Mouse (Mus musculus): ENCODE results near the gene Plekha7. TPM values are rescaled to one million over a fixed set of nuclear protein-coding genes. Genes with fewer than 3 reads are reported as not detected.

The Plekha7 gene
- polyA plus RNA-seq, 1 experiment from 2014 or later = 9.5 TPM

DNA sequence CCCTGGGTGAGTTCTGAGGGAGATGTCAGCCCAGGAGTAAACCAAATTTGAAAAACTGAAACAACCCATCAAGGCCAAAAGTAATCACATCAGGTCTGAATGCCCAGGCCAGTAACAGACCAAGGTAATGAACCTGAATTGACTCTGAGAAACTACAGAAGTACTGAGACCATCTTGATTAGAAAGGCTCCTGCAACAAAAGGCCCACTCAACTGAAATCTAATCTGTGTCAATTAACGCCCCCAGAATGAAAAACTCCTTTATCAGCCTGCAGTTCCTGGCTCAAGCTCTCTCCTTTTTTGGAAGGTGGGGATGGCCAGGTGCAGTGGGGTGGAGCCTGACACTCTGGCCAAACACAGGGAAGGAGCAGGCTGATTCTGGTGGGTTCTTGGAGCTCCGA, 45.7 kb downstream of the Plekha7 start:
- Histone ChIP-seq H3K36me3 (ENCODE audit: insufficient read depth) (no peaks in the 10 kb centered on the region), H3K4me2 (no peak overlapping the region), H3K4me1 (ENCODE audit: insufficient read depth) (no peaks in the 10 kb centered on the region), H3K9me3 (ENCODE audit: low read depth, low read length) (no peaks in the 10 kb centered on the region), H3K9ac (no peak overlapping the region), H3K4me3 (ENCODE audit: low read depth, low read length) (no peak overlapping the region), H3K27me3 (ENCODE audit: insufficient read depth, low read length) (no peaks in the 10 kb centered on the region), H3K27ac (ENCODE audit: low read depth) (peak overlapping the region; percentile 42)
- 44% methylated on average over 2 of the region's 2 CpGs for WGBS
- no peak for TF ChIP-seq CTCF (IDR thresholded peaks at IDR 0.05; ENCODE audit: low read depth)
- DNase-seq = no peak
- ATAC-seq (ENCODE audit: insufficient read depth) = no peak

DNA sequence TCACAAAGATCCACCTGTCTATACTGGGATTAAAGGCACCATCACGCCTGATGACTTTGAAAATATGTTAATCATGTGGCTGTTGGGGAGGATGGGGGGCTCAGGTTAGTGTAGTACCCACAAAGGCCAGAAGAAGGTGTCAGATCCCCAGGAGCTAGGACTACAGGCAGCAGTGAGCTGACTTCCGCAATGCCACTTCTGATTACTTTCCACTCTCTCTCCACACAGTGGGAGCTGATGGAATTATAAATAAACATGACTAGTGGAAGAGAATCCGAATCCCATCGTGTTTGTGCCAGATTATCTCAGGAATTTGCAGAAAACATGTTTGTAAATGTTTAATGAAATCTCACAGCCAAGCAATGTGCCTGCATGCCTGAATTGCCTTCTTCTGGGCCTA, 46.1 kb downstream of the Plekha7 start:
- H3K36me3 ChIP-seq (ENCODE audit: insufficient read depth) = no peaks in the 10 kb centered on the region
- peak; percentile 53 for DNase-seq
- no peaks in the 10 kb centered on the region for H3K4me1 ChIP-seq (ENCODE audit: insufficient read depth)
- 27% methylated on average over 4 of the region's 4 CpGs for WGBS
- no peak overlapping the region for H3K4me3 ChIP-seq (ENCODE audit: low read depth, low read length)
- H3K27me3 ChIP-seq (ENCODE audit: insufficient read depth, low read length) = no peaks in the 10 kb centered on the region
- peak; percentile 61 for TF ChIP-seq CTCF (IDR thresholded peaks at IDR 0.05; ENCODE audit: low read depth)
- no peak overlapping the region for H3K9ac ChIP-seq
- peak overlapping the region; percentile 42 for H3K27ac ChIP-seq (ENCODE audit: low read depth)
- peak; percentile 55 for ATAC-seq (ENCODE audit: insufficient read depth)
- no peak overlapping the region for H3K4me2 ChIP-seq
- H3K9me3 ChIP-seq (ENCODE audit: low read depth, low read length) = no peaks in the 10 kb centered on the region

DNA sequence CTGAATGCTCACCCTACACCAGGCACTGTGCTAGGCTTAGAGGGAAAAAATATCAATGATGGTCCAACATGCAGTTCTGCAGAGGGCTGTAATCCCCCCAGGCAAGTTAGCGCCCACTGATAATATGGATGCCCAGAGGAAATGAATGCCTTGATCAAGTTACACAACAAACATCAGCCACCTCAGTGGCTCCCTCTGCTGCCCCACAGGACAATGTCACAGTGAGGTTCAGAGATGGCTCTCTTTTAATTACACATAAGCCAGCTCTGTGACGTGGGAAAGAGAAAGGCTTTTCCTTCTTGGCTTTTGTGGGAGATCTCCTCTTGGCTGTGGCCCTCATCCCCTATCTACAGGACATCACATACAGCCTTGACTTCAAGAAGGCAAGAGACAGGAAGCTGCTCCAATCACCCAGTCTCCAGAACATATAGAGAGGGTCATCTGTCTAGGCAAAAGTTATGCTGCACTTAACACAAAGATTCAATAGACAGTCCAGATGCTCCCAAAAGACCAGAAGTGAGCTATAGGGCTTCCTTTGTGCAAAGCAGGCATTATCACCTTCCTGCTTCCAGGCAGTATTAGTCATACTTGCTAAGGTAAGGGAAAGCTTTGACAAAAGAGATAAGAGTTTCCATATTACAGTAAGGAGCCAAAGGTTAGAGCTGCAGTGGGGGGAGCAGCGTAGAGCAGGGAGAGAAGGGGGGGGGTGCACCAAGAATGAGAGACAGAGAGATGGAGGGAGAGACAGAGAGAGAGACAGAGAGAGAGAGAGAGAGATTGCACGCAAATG, 47.2 kb downstream of the Plekha7 start:
- Histone ChIP-seq H3K9ac (no peak overlapping the region), H3K27ac (ENCODE audit: low read depth) (no peak overlapping the region), H3K4me2 (no peak overlapping the region), H3K27me3 (ENCODE audit: insufficient read depth, low read length) (no peaks in the 10 kb centered on the region), H3K4me3 (ENCODE audit: low read depth, low read length) (no peak overlapping the region), H3K9me3 (ENCODE audit: low read depth, low read length) (no peaks in the 10 kb centered on the region), H3K36me3 (ENCODE audit: insufficient read depth) (no peaks in the 10 kb centered on the region), H3K4me1 (ENCODE audit: insufficient read depth) (no peaks in the 10 kb centered on the region)
- DNase-seq (peak; percentile 26), ATAC-seq (ENCODE audit: insufficient read depth) (no peak)
- TF ChIP-seq CTCF (IDR thresholded peaks at IDR 0.05; ENCODE audit: low read depth) = peak; percentile 50
- 70% methylated on average over 4 of the region's 4 CpGs for WGBS

GRCm38 (mm10) chr7:116258464-116259185, 49.6 kb downstream of the Plekha7 start:
- Histone ChIP-seq H3K27ac (ENCODE audit: low read depth) (no peak overlapping the region), H3K27me3 (ENCODE audit: insufficient read depth, low read length) (no peaks in the 10 kb centered on the region), H3K4me2 (no peak overlapping the region), H3K9ac (no peak overlapping the region), H3K4me1 (ENCODE audit: insufficient read depth) (no peaks in the 10 kb centered on the region), H3K4me3 (ENCODE audit: low read depth, low read length) (no peak overlapping the region), H3K9me3 (ENCODE audit: low read depth, low read length) (no peaks in the 10 kb centered on the region), H3K36me3 (ENCODE audit: insufficient read depth) (no peaks in the 10 kb centered on the region)
- TF ChIP-seq CTCF (IDR thresholded peaks at IDR 0.05; ENCODE audit: low read depth) = no peak
- no peak for ATAC-seq (ENCODE audit: insufficient read depth)
- DNase-seq = no peak
- 77% methylated on average over 17 of the region's 17 CpGs for WGBS

GRCm38 (mm10) chr7:116257953-116258352, 50.2 kb downstream of the Plekha7 start:
- H3K27ac ChIP-seq (ENCODE audit: low read depth) = no peak overlapping the region
- no peak for DNase-seq
- no peak overlapping the region for H3K4me3 ChIP-seq (ENCODE audit: low read depth, low read length)
- H3K4me2 ChIP-seq = no peak overlapping the region
- H3K9ac ChIP-seq = no peak overlapping the region
- 97% methylated on average over 10 of the region's 10 CpGs for WGBS
- no peak for ATAC-seq (ENCODE audit: insufficient read depth)
- no peaks in the 10 kb centered on the region for H3K4me1 ChIP-seq (ENCODE audit: insufficient read depth)
- TF ChIP-seq CTCF (IDR thresholded peaks at IDR 0.05; ENCODE audit: low read depth) = no peak
- H3K36me3 ChIP-seq (ENCODE audit: insufficient read depth) = no peaks in the 10 kb centered on the region
- no peaks in the 10 kb centered on the region for H3K27me3 ChIP-seq (ENCODE audit: insufficient read depth, low read length)
- H3K9me3 ChIP-seq (ENCODE audit: low read depth, low read length) = no peaks in the 10 kb centered on the region

GRCm38 (mm10) chr7:116255664-116256063, 52.5 kb downstream of the Plekha7 start:
- Histone ChIP-seq H3K4me2 (no peak overlapping the region), H3K27ac (ENCODE audit: low read depth) (no peak overlapping the region), H3K9ac (no peak overlapping the region), H3K36me3 (ENCODE audit: insufficient read depth) (no peaks in the 10 kb centered on the region), H3K27me3 (ENCODE audit: insufficient read depth, low read length) (no peaks in the 10 kb centered on the region), H3K9me3 (ENCODE audit: low read depth, low read length) (no peaks in the 10 kb centered on the region), H3K4me3 (ENCODE audit: low read depth, low read length) (no peak overlapping the region), H3K4me1 (ENCODE audit: insufficient read depth) (no peaks in the 10 kb centered on the region)
- 77% methylated on average over 5 of the region's 5 CpGs for WGBS
- no peak for ATAC-seq (ENCODE audit: insufficient read depth)
- no peak for TF ChIP-seq CTCF (IDR thresholded peaks at IDR 0.05; ENCODE audit: low read depth)
- no peak for DNase-seq

DNA sequence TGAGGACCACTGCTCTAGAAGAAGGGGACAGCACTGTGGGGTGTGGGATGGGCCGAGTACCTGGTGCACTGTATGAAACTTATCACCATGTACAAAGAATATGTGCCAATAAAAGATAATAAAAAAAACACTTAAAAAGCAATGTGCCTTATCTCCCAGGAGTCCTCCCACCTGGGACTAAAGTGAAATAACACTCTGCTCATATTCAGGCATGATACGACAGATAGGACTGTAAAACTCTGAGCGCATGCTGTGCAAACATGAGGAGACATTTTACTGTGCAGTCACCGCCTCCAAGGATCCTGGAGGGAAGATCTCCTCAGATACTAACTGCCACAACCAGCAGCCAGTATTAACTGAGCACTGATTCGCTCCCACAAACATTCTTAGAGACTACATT, 53.5 kb downstream of the Plekha7 start:
- no peaks in the 10 kb centered on the region for H3K4me1 ChIP-seq (ENCODE audit: insufficient read depth)
- no peak overlapping the region for H3K4me3 ChIP-seq (ENCODE audit: low read depth, low read length)
- H3K36me3 ChIP-seq (ENCODE audit: insufficient read depth) = no peaks in the 10 kb centered on the region
- no peaks in the 10 kb centered on the region for H3K27me3 ChIP-seq (ENCODE audit: insufficient read depth, low read length)
- no peak for TF ChIP-seq CTCF (IDR thresholded peaks at IDR 0.05; ENCODE audit: low read depth)
- WGBS = 82% methylated on average over 5 of the region's 5 CpGs
- no peaks in the 10 kb centered on the region for H3K9me3 ChIP-seq (ENCODE audit: low read depth, low read length)
- ATAC-seq (ENCODE audit: insufficient read depth) (no peak), DNase-seq (no peak)
- H3K27ac ChIP-seq (ENCODE audit: low read depth) = no peak overlapping the region
- H3K4me2 ChIP-seq = no peak overlapping the region
- H3K9ac ChIP-seq = no peak overlapping the region

All from lung, embryonic 14.5 days (tissue).